Mouse (Mus musculus) heart, postnatal 0 days (tissue): Measurements from ENCODE around the gene Brms1l.

Experiments
- CTCF ChIP-seq: IDR thresholded peaks from 2 replicates; pipeline ENCODE4 v1.5.1; 2016; ENCODE audit warnings: antibody characterized with exemption, control low read depth, low read depth
- EP300 ChIP-seq: IDR thresholded peaks from 2 replicates; pipeline ENCODE4 v1.6.1; 2016; ENCODE audit warnings: antibody characterized with exemption, low read depth

- TF ChIP-seq CTCF (no peak), EP300 (no peak)
Measured at GRCm38 (mm10) chr12:55835857-55836198, 296 bp upstream of the Brms1l start.
